Mouse (Mus musculus) liver, embryonic 16.5 days (tissue): ENCODE results near the gene Ndufa11. TPM values are rescaled to one million over a fixed set of nuclear protein-coding genes. Genes with fewer than 3 reads are reported as not detected.
A peak's percentile ranks its signal among the peaks of the same experiment; 100 is the strongest.

Experiments
- ATAC-seq: fragments of 200-750 bp; cut with Nextera tagmentation; 2 replicates; pipeline ENCODE4 v1.8.0; 2017; ENCODE audit warnings: low read depth, mild to moderate bottlenecking, moderate number of reproducible peaks, moderate library complexity
- H3K27ac ChIP-seq: fragments of 300-500 bp; sonication (generic); 2 replicates; pipeline ENCODE4 v1.5.1; 2014; ENCODE audit warnings: mild to moderate bottlenecking, low read length
- H3K27me3 ChIP-seq: fragments of 300-500 bp; sonication (generic); 2 replicates; pipeline ENCODE4 v1.6.1; 2014; ENCODE audit warnings: low read depth, low read length, mixed read lengths; ENCODE audit not compliant: control insufficient read depth, insufficient read depth
- H3K36me3 ChIP-seq: fragments of 300-500 bp; sonication (generic); 2 replicates; pipeline ENCODE4 v1.6.1; 2014; ENCODE audit warnings: mild to moderate bottlenecking; ENCODE audit not compliant: control insufficient read depth, insufficient read depth
- H3K4me1 ChIP-seq: fragments of 300-500 bp; sonication (generic); 2 replicates; pipeline ENCODE4 v1.6.1; 2014; ENCODE audit warnings: low read depth, low read length, mixed read lengths; ENCODE audit not compliant: control insufficient read depth
- H3K4me2 ChIP-seq: fragments of 300-500 bp; sonication (generic); 2 replicates; pipeline ENCODE4 v1.6.1; 2014; ENCODE audit warnings: low read depth, low read length, mixed read lengths
- H3K4me3 ChIP-seq: fragments of 300-500 bp; sonication (generic); 2 replicates; pipeline ENCODE4 v1.5.1; 2014; ENCODE audit warnings: low read depth, mild to moderate bottlenecking, low read length
- H3K9ac ChIP-seq: fragments of 300-500 bp; sonication (generic); 2 replicates; pipeline ENCODE4 v1.6.1; 2014; ENCODE audit warnings: low read depth, low read length
- H3K9me3 ChIP-seq: fragments of 300-500 bp; sonication (generic); replicated peaks from 2 replicates; pipeline ENCODE4 v1.6.1; 2016; ENCODE audit warnings: low read length; ENCODE audit not compliant: control insufficient read depth
- WGBS: fragments of 180-500 bp; shearing (Covaris S2); extraction: QIAGEN DNeasy Blood & Tissue Kit; methylation state at CpG from one replicate; pipeline ENCODE4 v1.1.7; 2014; ENCODE audit not compliant: insufficient replicate concordance; 5-methylcytosine and 5-hydroxymethylcytosine counted together
- polyA plus RNA-seq: library from polyadenylated mRNA; unstranded; fragments of >200 nt; fragmentation: Nextera tagmentation; extraction: Ambion mirVana; gene quantifications from 2 replicates; pipeline ENCODE4 v1.2.1, GENCODE M21; 2015

Ndufa11 gene
- polyA plus RNA-seq, 1 experiment from 2014 or later: 210 TPM

DNA sequence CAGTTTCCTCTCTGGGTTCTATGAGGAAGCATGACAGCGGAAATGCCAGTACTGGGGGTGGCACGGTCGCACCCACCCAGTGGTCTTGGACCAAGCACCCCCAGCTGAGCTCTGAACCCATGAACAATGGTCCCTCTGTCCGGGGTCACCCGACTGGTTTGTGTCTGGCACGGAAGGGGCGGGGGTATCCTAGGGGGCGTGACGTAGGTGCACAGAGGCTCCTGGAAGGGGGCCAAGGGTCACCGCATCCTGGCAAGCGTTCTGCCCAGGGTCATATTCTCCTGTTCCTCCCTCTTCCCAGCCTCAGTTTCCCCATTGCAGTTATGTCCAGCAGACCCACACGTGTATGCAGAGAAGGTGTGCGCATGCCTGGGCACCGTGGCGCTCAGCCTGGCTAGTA is 35.9 kb downstream of the Ndufa11 start:
- H3K9ac ChIP-seq: no peak overlapping the region
- no peaks in the 10 kb centered on the region for H3K36me3 ChIP-seq
- peaks cover 25% of the 10 kb centered on the region for H3K4me1 ChIP-seq
- WGBS: 40% methylated on average over 15 of the region's 15 CpGs
- peaks cover 75% of the 10 kb centered on the region for H3K27me3 ChIP-seq
- H3K4me3 ChIP-seq: no peak overlapping the region
- ATAC-seq: no peak
- H3K9me3 ChIP-seq: no peaks in the 10 kb centered on the region; the same call in 1 of the 2 replicates
- no peak overlapping the region for H3K27ac ChIP-seq
- no peak overlapping the region for H3K4me2 ChIP-seq

DNA sequence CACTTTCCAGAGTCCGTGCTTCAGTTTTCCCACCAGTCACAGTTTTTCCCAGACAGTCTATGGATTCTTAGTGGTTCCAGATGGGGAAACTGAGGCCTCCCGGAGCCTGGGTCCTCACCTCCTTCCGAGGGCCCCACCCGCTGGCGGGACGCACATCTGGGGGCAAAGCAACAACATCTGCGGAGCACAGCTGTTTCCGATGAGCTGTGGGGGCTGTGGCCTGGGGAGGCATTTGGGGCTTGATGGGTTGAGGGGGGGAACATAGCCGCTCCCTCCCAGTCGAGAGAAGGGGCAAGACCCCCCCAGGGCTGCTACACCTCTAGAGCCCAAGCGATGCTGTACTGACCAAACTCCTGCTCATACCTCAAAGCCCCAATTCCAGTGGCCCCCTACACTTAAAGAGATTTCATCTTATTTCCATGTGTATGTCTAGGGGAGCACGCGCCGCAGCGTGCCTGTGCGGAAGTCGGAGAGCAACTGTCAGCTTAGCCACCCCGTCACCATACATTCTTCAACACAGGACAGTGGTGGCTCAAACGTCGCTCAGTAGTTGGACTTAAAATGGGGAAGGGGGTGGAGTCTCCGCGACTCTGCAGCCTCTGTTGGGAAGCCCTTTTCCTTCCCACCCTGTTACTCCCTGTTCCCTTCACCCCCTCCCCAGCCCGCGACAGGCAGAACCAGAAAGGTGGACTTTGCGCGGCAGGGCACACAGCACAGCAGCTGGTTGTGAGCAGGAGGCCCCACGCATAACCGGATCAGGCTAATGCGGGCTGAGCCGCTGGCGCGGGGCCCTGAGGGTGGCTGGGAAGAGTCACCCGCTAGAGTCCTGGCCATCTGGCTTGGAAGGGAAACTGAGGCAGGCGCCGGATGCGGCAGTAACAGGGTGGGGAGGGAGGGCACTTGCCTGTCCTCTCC is 37.0 kb downstream of the Ndufa11 start:
- Histone ChIP-seq H3K4me1 (peaks cover 27% of the 10 kb centered on the region), H3K9ac (no peak overlapping the region), H3K4me2 (peak overlapping the region; percentile 17; the same call in 1 of the 2 replicates), H3K9me3 (no peaks in the 10 kb centered on the region; the same call in 1 of the 2 replicates), H3K27ac (no peak overlapping the region), H3K27me3 (peaks cover 77% of the 10 kb centered on the region), H3K4me3 (peak overlapping the region; percentile 6; the same call in 1 of the 2 replicates), H3K36me3 (no peaks in the 10 kb centered on the region)
- no peak for ATAC-seq
- WGBS: 10% methylated on average over 36 of the region's 36 CpGs

DNA sequence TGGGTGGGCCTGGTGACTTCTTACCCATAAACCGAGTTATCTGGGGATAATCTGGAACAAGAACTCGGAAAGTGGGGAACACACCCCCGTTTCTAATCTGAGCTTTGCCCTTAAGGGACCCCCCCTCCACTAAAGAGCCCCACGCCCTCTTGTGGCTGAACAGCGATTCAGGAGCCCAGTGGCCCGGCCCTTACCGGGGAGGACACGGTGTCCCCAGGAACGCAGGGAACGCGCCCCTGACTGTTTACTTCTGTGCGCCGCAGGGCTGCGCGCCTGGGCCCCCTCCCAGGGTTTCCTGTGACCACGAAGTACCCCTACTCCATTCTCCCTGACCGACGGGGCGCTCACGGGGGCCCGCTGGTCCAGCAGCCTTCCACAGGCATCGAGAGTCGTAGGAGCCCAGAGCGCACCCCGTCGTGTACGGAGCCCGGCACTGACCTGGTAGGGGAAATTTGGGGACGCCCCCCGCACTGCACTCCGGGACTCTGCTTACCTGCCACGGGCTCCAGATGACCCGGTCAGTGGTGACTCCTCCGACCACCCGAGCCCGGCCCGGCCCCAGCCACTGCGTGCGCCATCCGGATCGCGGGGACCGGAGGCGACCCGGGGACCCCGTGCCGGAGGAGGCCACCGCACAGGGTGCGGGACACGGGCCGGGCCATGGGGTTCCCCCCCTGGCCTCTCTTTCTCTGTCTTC is 39.3 kb downstream of the Ndufa11 start:
- 1% methylated on average over 51 of the region's 51 CpGs for WGBS
- Histone ChIP-seq H3K4me3 (peak overlapping the region; percentile 58), H3K27me3 (peaks cover 56% of the 10 kb centered on the region), H3K4me1 (peaks cover 33% of the 10 kb centered on the region), H3K9me3 (no peaks in the 10 kb centered on the region; the same call in 1 of the 2 replicates), H3K36me3 (no peaks in the 10 kb centered on the region), H3K4me2 (peak overlapping the region; percentile 95), H3K27ac (no peak overlapping the region), H3K9ac (peak overlapping the region; percentile 60)
- no peak for ATAC-seq

DNA sequence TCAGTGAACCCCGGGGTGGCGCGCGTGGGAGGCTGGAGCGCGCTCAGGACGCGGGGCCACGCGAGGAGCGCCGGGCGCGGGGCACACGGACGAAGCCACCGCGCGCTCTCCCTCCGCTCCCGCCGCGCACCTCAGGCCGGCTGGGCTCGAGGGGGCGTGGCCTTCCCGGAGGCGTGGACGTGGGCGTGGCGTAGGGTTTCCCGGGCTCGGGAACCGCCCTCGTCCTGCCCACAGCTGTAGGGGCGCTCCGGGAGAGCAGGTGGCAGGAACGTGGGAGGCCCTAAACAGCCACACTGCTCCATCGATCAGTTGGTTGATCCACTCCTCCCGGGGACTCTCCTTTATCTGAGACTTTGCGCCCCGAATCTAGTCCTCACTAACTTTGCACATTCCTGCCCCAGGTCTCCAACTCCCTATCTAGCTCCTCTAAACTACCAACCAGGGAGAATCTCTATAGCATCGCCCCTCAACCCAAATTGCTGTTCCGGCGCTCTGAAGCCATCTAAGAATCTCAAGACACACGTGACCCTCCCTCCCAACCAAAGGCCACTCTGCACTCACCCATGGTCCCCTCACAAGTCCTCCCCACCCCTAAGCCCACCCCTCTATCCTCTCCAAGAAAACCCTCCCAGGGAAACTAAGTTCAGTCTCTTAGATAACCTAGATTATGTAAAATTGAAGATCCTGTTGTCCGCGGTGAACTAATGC is 40.0 kb downstream of the Ndufa11 start, which contains the start of gene Nrtn:
Gene Nrtn (minus strand): TSS at position 115 of the 708 bp plus-strand sequence.
- H3K4me2 ChIP-seq: peak within 1 kb of the TSS; percentile 95
- peaks cover 39% of the 10 kb centered on the region for H3K4me1 ChIP-seq
- H3K27ac ChIP-seq: peak within 1 kb of the TSS; percentile 50
- ATAC-seq: peak; percentile 63
- H3K4me3 ChIP-seq: peak within 1 kb of the TSS; percentile 58
- under 1% methylated on average over 48 of the region's 48 CpGs for WGBS
- H3K27me3 ChIP-seq: peaks cover 49% of the 10 kb centered on the region
- no peaks in the 10 kb centered on the region for H3K36me3 ChIP-seq
- peak within 1 kb of the TSS; percentile 60 for H3K9ac ChIP-seq
- H3K9me3 ChIP-seq: no peaks in the 10 kb centered on the region; the same call in 1 of the 2 replicates

DNA sequence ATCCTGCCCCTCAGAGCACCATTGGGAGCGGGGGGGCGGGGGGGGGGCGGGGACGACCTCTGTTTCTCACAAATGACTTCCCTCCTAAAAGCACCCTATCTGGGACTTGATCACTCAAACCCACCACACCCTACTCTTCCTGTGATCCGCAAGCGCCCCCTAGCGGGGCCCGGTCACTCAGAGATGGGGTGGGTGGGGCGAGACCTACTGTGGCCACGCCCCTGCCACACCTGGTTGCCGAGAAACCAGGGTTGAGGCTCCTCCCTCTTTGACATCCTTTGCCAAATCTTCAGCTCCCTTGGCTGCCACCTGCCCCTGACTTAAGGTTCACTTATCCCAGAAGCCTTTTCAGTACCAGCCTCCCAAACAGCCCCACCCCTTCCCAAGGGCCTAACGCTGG is 40.6 kb downstream of the Ndufa11 start:
- peak; percentile 12; the same call in 1 of the 2 replicates for ATAC-seq
- Histone ChIP-seq H3K27ac (peak overlapping the region; percentile 50; the same call in 1 of the 2 replicates), H3K4me2 (peak overlapping the region; percentile 95), H3K9ac (no peak overlapping the region), H3K4me3 (no peak overlapping the region; the same call in 1 of the 2 replicates), H3K27me3 (peaks cover 44% of the 10 kb centered on the region), H3K36me3 (no peaks in the 10 kb centered on the region), H3K9me3 (no peaks in the 10 kb centered on the region; the same call in 1 of the 2 replicates), H3K4me1 (peaks cover 45% of the 10 kb centered on the region)
- 5% methylated on average over 12 of the region's 12 CpGs for whole genome bisulfite sequencing

DNA sequence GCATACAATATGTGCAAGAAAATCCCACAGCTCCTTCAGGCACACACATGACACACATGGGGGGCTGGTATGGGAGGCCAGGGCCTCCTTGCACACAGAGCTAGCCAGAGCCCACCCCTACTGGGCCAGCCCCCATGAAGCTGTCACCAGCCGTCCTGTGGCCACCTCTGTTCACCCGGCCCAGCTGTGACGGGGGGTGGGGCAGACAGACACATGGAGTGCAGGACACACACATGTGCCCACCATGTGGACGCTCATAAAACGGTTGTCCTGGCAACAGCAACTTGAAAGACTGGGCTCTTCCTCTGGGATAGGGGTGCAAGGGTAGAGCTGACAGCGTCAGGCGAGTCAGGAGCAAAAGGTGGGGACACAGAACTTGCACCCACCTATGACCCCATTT is 41.7 kb downstream of the Ndufa11 start:
- H3K27ac ChIP-seq: no peak overlapping the region
- H3K27me3 ChIP-seq: peaks cover 32% of the 10 kb centered on the region
- no peak for ATAC-seq
- no peaks in the 10 kb centered on the region for H3K36me3 ChIP-seq
- H3K9ac ChIP-seq: no peak overlapping the region
- no peak overlapping the region for H3K4me2 ChIP-seq
- no peak overlapping the region for H3K4me3 ChIP-seq
- no peaks in the 10 kb centered on the region; the same call in 1 of the 2 replicates for H3K9me3 ChIP-seq
- WGBS: 65% methylated on average over 7 of the region's 7 CpGs
- peaks cover 56% of the 10 kb centered on the region for H3K4me1 ChIP-seq

DNA sequence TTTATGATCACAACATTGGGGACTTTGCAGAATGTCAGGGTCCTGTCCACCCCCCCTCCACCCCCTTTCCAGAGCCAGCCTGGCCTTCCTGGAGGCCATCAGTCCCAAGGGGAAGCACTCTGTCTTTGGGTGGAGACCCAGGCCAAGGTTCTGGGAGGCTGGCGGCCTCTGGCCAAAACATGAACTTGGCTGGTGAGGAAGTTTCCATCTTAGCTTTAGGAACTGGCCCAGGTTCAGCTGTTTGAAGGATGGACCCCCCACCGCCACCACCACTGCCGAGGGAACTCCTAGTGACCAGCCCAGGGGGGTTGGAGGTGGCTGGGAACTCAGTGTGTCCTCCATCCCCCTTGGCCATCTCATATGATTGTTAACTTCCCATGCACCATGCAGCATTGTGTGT is 43.5 kb downstream of the Ndufa11 start:
- no peak overlapping the region for H3K4me2 ChIP-seq
- no peaks in the 10 kb centered on the region; the same call in 1 of the 2 replicates for H3K9me3 ChIP-seq
- ATAC-seq: no peak
- H3K4me1 ChIP-seq: peaks cover 61% of the 10 kb centered on the region
- no peak overlapping the region for H3K27ac ChIP-seq
- H3K36me3 ChIP-seq: no peaks in the 10 kb centered on the region
- peaks cover 14% of the 10 kb centered on the region for H3K27me3 ChIP-seq
- 61% methylated on average over 3 of the region's 3 CpGs for WGBS
- no peak overlapping the region for H3K9ac ChIP-seq
- no peak overlapping the region for H3K4me3 ChIP-seq

DNA sequence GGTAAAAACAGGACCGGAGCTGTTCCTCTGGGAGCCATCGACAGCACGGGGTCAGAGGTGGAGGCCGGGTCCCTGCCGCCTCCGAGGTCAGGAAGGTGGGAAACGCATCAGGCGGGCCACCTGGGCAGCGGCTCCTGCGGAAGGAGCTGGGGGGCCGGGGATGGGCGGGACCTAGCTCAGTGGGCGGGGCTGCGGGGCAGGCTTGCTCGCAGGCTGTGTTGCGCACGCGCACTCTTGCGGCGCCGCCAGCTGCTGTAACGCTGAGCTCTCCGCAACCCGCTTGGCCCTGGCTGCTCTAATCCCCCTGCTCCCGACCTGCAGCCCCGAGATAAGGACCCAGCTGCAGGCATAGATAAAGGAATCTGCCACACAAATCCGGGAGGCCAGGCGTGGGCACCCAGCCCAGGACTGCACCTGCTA is 44.4 kb downstream of the Ndufa11 start:
- Histone ChIP-seq H3K4me1 (peaks cover 57% of the 10 kb centered on the region), H3K9ac (peak overlapping the region; percentile 56), H3K27ac (peak overlapping the region; percentile 86), H3K9me3 (no peaks in the 10 kb centered on the region; the same call in 1 of the 2 replicates), H3K36me3 (no peaks in the 10 kb centered on the region), H3K4me2 (peak overlapping the region; percentile 84), H3K27me3 (peaks cover 5% of the 10 kb centered on the region), H3K4me3 (peak overlapping the region; percentile 59)
- peak; percentile 72 for ATAC-seq
- WGBS: under 1% methylated on average over 26 of the region's 28 CpGs
